Mouse (Mus musculus): ENCODE results near the gene Ctsa.

DNA sequence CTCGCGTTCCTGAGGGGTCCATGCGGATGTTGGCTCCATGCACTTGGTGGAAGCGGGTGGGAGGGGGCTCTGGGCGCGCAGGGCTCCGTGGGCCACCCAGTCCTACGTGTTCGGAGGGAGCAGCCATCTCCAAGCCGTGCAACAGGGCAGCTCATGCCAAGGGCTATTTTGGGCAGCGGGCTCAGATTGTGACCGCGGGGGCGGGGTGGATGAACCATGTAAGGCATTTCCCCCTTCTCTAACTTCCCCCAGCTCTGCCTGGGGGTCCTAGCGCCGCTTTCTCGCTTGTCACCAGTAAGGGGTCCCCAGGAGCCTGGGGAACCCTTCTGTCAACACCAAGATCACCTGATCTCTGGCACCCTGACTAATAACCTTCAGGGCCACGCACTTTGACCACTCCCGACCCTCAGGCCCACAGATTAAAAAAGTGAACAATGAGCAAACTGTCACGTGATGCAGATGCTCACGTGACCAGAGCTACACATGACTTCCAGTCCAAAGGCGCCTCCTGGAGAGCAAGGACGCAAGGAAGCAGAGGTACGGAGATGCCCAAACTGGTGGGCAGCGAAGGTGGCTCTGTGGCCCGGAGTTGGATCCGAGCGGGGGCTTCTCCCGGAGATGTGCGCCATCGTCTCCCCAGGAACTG lies 764 bp downstream of the Ctsa start, which contains the start of gene Neurl2:
- no peak for TF ChIP-seq POLR2A (IDR thresholded peaks at IDR 0.05; ENCODE audit: low read depth, low read length)
- no peak for TF ChIP-seq CTCF (conservative IDR thresholded peaks at IDR 0.05; ENCODE audit: insufficient read depth, insufficient read length, low read depth, low read length)
